Mouse (Mus musculus): ENCODE results near the gene Wipf3.

GRCm38 (mm10) chr6:54430221-54430620 is 818 bp downstream of the Wipf3 start:
- TF ChIP-seq CTCF (IDR thresholded peaks at IDR 0.05; ENCODE audit: low read depth, low read length) (no peak), EP300 (IDR thresholded peaks at IDR 0.05; ENCODE audit: insufficient read depth, low read depth, low read length) (no peak)
